Mouse (Mus musculus) C2C12 (cell line): ENCODE measurements around the gene Gca.

Source experiments
- CTCF ChIP-seq: IDR thresholded peaks from one replicate; pipeline ENCODE4 v1.5.1; 2011; ENCODE audit not compliant: control insufficient read depth, insufficient read depth, insufficient read length
- MAX ChIP-seq: IDR thresholded peaks from one replicate; pipeline ENCODE4 v1.6.1; 2011; ENCODE audit warnings: mild to moderate bottlenecking, control low read depth

DNA sequence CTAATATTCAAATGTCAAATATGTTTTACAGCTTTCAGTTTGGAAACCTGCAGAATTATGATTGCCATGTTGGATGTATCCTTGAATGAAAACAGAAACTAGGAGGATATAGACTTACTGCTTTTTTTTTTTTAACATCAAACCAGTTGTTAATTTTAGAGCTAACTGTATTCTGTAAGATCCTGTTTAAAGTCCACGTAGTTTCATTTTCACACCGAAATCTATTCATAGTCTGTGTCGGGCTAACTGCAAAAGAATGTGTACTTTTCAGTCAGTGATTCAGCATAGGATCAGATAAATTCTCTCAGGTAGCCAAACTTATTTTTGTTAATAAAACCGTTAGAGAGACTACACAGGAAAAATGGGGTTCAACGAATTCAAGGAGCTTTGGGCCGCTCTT lies 21.8 kb downstream of the Gca start:
- no peak for TF ChIP-seq CTCF
- TF ChIP-seq MAX, result no peak
